Mouse (Mus musculus): Measurements from ENCODE around the gene Lpgat1. TPM values are rescaled to one million over a fixed set of nuclear protein-coding genes. Genes with fewer than 3 reads are reported as not detected.

Gene Lpgat1
- polyA plus RNA-seq, 1 experiment from 2014 or later = 26.4 TPM

- whole genome bisulfite sequencing = 73% methylated on average over 3 of the region's 3 CpGs
- no peak overlapping the region for H3K4me2 ChIP-seq (replicated peaks; ENCODE audit: low read depth, low read length)
- no peak overlapping the region for H3K27ac ChIP-seq (ENCODE audit: low read length)
- H3K4me1 ChIP-seq (ENCODE audit: control insufficient read depth, insufficient read depth, low read length) = peaks cover 8% of the 10 kb centered on the region
- H3K36me3 ChIP-seq (ENCODE audit: control insufficient read depth, insufficient read depth, low read length) = peaks cover 3% of the 10 kb centered on the region; the same call in 1 of the 2 replicates
- H3K27me3 ChIP-seq (ENCODE audit: control insufficient read depth, insufficient read depth, low read length) = no peaks in the 10 kb centered on the region
- no peak for ATAC-seq (ENCODE audit: insufficient number of reproducible peaks, insufficient read depth, low FRiP score, low read depth)
- no peak overlapping the region for H3K4me3 ChIP-seq (ENCODE audit: low read depth, low read length)
- H3K9ac ChIP-seq (replicated peaks; ENCODE audit: low read depth, low read length) = no peak overlapping the region
- H3K9me3 ChIP-seq (ENCODE audit: control insufficient read depth, low read depth, low read length) = no peaks in the 10 kb centered on the region
Measured at GRCm38 (mm10) chr1:191720419-191720818, 2.8 kb downstream of the Lpgat1 start.

GRCm38 (mm10) chr1:191722706-191723105 lies 5.1 kb downstream of the Lpgat1 start:
- Histone ChIP-seq H3K27me3 (ENCODE audit: control insufficient read depth, insufficient read depth, low read length) (no peaks in the 10 kb centered on the region), H3K4me3 (ENCODE audit: low read depth, low read length) (no peak overlapping the region), H3K9ac (replicated peaks; ENCODE audit: low read depth, low read length) (no peak overlapping the region), H3K4me1 (ENCODE audit: control insufficient read depth, insufficient read depth, low read length) (peaks cover 8% of the 10 kb centered on the region), H3K9me3 (ENCODE audit: control insufficient read depth, low read depth, low read length) (no peaks in the 10 kb centered on the region), H3K27ac (ENCODE audit: low read length) (no peak overlapping the region), H3K4me2 (replicated peaks; ENCODE audit: low read depth, low read length) (no peak overlapping the region), H3K36me3 (ENCODE audit: control insufficient read depth, insufficient read depth, low read length) (peaks cover 8% of the 10 kb centered on the region)
- ATAC-seq (ENCODE audit: insufficient number of reproducible peaks, insufficient read depth, low FRiP score, low read depth) = no peak
- 85% methylated on average over 4 of the region's 4 CpGs for WGBS

GRCm38 (mm10) chr1:191723675-191724074 lies 6.0 kb downstream of the Lpgat1 start:
- no peaks in the 10 kb centered on the region for H3K9me3 ChIP-seq (ENCODE audit: control insufficient read depth, low read depth, low read length)
- H3K4me2 ChIP-seq (replicated peaks; ENCODE audit: low read depth, low read length) = no peak overlapping the region
- H3K4me1 ChIP-seq (ENCODE audit: control insufficient read depth, insufficient read depth, low read length) = peaks cover 8% of the 10 kb centered on the region
- peaks cover 13% of the 10 kb centered on the region for H3K36me3 ChIP-seq (ENCODE audit: control insufficient read depth, insufficient read depth, low read length)
- no peak overlapping the region for H3K4me3 ChIP-seq (ENCODE audit: low read depth, low read length)
- WGBS = 77% methylated on average over 6 of the region's 6 CpGs
- H3K27ac ChIP-seq (ENCODE audit: low read length) = no peak overlapping the region
- ATAC-seq (ENCODE audit: insufficient number of reproducible peaks, insufficient read depth, low FRiP score, low read depth) = no peak
- H3K9ac ChIP-seq (replicated peaks; ENCODE audit: low read depth, low read length) = no peak overlapping the region
- H3K27me3 ChIP-seq (ENCODE audit: control insufficient read depth, insufficient read depth, low read length) = no peaks in the 10 kb centered on the region

DNA sequence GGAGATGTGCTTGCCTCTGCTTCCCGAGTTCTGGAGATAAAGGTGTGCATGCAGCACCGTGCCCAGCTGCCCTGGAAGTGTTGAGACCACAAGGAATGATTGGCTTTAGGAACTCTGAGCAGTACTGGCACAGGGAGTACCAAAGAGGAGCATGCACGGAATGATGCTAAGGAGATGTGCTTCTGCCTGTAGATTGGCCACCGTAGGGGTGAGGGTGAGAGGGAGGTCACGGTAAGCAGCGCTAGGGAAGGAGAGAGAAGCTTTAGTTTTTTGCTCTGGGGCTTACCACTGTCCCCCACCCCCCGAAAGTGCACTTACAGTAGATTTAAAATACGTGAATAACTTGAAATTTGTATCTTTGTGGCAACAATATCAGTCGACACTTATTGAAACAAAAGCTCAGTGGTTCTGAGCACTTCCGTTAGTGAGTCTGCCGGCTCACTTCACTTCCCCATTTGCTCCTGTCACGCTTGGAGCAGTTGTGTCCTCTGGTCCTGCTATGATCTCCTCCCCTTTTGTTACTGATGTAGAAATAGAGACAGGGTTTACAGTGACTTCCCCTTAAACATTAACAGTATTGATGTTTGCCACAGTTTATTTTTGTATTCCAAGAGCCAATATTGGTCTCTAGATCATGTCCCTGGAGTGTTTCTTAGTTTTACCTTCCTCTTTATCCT lies 6.9 kb downstream of the Lpgat1 start:
- WGBS = 76% methylated on average over 12 of the region's 12 CpGs
- H3K4me1 ChIP-seq (ENCODE audit: control insufficient read depth, insufficient read depth, low read length) = peaks cover 4% of the 10 kb centered on the region; the same call in 1 of the 2 replicates
- no peaks in the 10 kb centered on the region for H3K9me3 ChIP-seq (ENCODE audit: control insufficient read depth, low read depth, low read length)
- H3K27ac ChIP-seq (ENCODE audit: low read length) = no peak overlapping the region
- ATAC-seq (ENCODE audit: insufficient number of reproducible peaks, insufficient read depth, low FRiP score, low read depth) = no peak
- H3K36me3 ChIP-seq (ENCODE audit: control insufficient read depth, insufficient read depth, low read length) = peaks cover 13% of the 10 kb centered on the region
- no peak overlapping the region for H3K4me2 ChIP-seq (replicated peaks; ENCODE audit: low read depth, low read length)
- H3K4me3 ChIP-seq (ENCODE audit: low read depth, low read length) = no peak overlapping the region
- no peaks in the 10 kb centered on the region for H3K27me3 ChIP-seq (ENCODE audit: control insufficient read depth, insufficient read depth, low read length)
- H3K9ac ChIP-seq (replicated peaks; ENCODE audit: low read depth, low read length) = no peak overlapping the region

- no peaks in the 10 kb centered on the region for H3K4me1 ChIP-seq (ENCODE audit: control insufficient read depth, insufficient read depth, low read length)
- H3K4me2 ChIP-seq (replicated peaks; ENCODE audit: low read depth, low read length) = no peak overlapping the region
- H3K9me3 ChIP-seq (ENCODE audit: control insufficient read depth, low read depth, low read length) = no peaks in the 10 kb centered on the region
- no peak overlapping the region for H3K4me3 ChIP-seq (ENCODE audit: low read depth, low read length)
- H3K27me3 ChIP-seq (ENCODE audit: control insufficient read depth, insufficient read depth, low read length) = no peaks in the 10 kb centered on the region
- H3K9ac ChIP-seq (replicated peaks; ENCODE audit: low read depth, low read length) = no peak overlapping the region
- 93% methylated on average over 4 of the region's 4 CpGs for WGBS
- H3K27ac ChIP-seq (ENCODE audit: low read length) = no peak overlapping the region
- no peak for ATAC-seq (ENCODE audit: insufficient number of reproducible peaks, insufficient read depth, low FRiP score, low read depth)
- H3K36me3 ChIP-seq (ENCODE audit: control insufficient read depth, insufficient read depth, low read length) = peaks cover 14% of the 10 kb centered on the region
Measured at GRCm38 (mm10) chr1:191732623-191733022, 15.0 kb downstream of the Lpgat1 start.

DNA sequence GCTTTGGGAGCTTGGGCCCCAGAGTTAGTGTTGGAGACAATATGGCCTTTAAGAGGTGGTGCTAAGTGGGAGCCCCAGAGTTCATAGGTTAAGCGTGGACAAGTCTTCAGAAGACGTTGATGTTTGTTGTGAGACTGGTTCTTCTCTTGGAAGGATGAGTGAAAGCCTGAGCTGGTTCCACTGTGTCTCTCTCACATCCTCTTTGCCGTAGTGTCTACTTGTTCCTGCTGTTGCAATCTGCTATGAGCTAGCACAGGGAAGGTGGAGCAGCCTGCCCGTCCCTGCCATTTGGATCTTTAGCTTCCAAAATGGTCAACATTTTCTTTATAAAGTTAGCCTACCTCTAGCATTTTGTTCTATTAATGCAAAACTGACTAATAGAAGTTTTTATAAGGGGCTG lies 16.2 kb downstream of the Lpgat1 start:
- WGBS = 85% methylated on average over 4 of the region's 4 CpGs
- no peak for ATAC-seq (ENCODE audit: insufficient number of reproducible peaks, insufficient read depth, low FRiP score, low read depth)

DNA sequence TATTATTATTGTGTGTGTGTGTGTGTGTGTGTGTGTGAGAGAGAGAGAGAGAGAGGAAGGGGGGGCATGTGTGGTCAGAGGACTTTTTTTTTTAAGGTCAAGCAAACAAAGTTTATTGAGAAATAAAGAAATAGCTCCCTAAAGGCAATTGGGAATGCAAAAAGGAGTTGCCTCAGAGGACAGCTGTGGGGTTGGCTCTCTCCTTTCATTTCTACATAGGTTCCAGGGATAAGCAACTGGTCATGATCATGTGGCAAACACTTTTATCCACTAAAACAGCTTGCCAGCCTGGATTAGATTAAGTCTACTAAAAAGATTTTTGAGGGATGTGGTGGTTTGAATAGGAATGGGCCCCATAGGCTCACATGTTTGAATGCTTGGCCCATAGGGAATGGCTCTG lies 18.8 kb downstream of the Lpgat1 start:
- ATAC-seq (ENCODE audit: insufficient number of reproducible peaks, insufficient read depth, low FRiP score, low read depth) = no peak
- no peaks in the 10 kb centered on the region for H3K27me3 ChIP-seq (ENCODE audit: control insufficient read depth, insufficient read depth, low read length)

More for the DNA sequence above, 16.2 kb downstream of the Lpgat1 start:
- Histone ChIP-seq H3K4me3 (ENCODE audit: low read depth, low read length) (no peak overlapping the region), H3K9me3 (ENCODE audit: control insufficient read depth, low read depth, low read length) (no peaks in the 10 kb centered on the region), H3K4me2 (replicated peaks; ENCODE audit: low read depth, low read length) (no peak overlapping the region), H3K4me1 (ENCODE audit: control insufficient read depth, insufficient read depth, low read length) (no peaks in the 10 kb centered on the region), H3K9ac (replicated peaks; ENCODE audit: low read depth, low read length) (no peak overlapping the region), H3K27me3 (ENCODE audit: control insufficient read depth, insufficient read depth, low read length) (no peaks in the 10 kb centered on the region), H3K36me3 (ENCODE audit: control insufficient read depth, insufficient read depth, low read length) (peaks cover 8% of the 10 kb centered on the region), H3K27ac (ENCODE audit: low read length) (no peak overlapping the region)

GRCm38 (mm10) chr1:191737871-191738270 lies 20.2 kb downstream of the Lpgat1 start:
- no peak overlapping the region for H3K27ac ChIP-seq (ENCODE audit: low read length)
- peaks cover 5% of the 10 kb centered on the region; the same call in 1 of the 2 replicates for H3K36me3 ChIP-seq (ENCODE audit: control insufficient read depth, insufficient read depth, low read length)
- H3K4me2 ChIP-seq (replicated peaks; ENCODE audit: low read depth, low read length) = no peak overlapping the region
- 75% methylated on average over 6 of the region's 6 CpGs for WGBS
- no peak overlapping the region for H3K9ac ChIP-seq (replicated peaks; ENCODE audit: low read depth, low read length)
- H3K9me3 ChIP-seq (ENCODE audit: control insufficient read depth, low read depth, low read length) = no peaks in the 10 kb centered on the region
- ATAC-seq (ENCODE audit: insufficient number of reproducible peaks, insufficient read depth, low FRiP score, low read depth) = no peak
- H3K27me3 ChIP-seq (ENCODE audit: control insufficient read depth, insufficient read depth, low read length) = no peaks in the 10 kb centered on the region
- H3K4me3 ChIP-seq (ENCODE audit: low read depth, low read length) = no peak overlapping the region
- no peaks in the 10 kb centered on the region for H3K4me1 ChIP-seq (ENCODE audit: control insufficient read depth, insufficient read depth, low read length)

More for the DNA sequence above, 18.8 kb downstream of the Lpgat1 start:
- Histone ChIP-seq H3K9me3 (ENCODE audit: control insufficient read depth, low read depth, low read length) (no peaks in the 10 kb centered on the region), H3K27ac (ENCODE audit: low read length) (no peak overlapping the region), H3K9ac (replicated peaks; ENCODE audit: low read depth, low read length) (no peak overlapping the region), H3K36me3 (ENCODE audit: control insufficient read depth, insufficient read depth, low read length) (peaks cover 6% of the 10 kb centered on the region), H3K4me1 (ENCODE audit: control insufficient read depth, insufficient read depth, low read length) (no peaks in the 10 kb centered on the region), H3K4me3 (ENCODE audit: low read depth, low read length) (no peak overlapping the region), H3K4me2 (replicated peaks; ENCODE audit: low read depth, low read length) (no peak overlapping the region)

- H3K9ac ChIP-seq (replicated peaks; ENCODE audit: low read depth, low read length) = no peak overlapping the region
- H3K4me2 ChIP-seq (replicated peaks; ENCODE audit: low read depth, low read length) = no peak overlapping the region
- H3K27ac ChIP-seq (ENCODE audit: low read length) = no peak overlapping the region
- H3K27me3 ChIP-seq (ENCODE audit: control insufficient read depth, insufficient read depth, low read length) = no peaks in the 10 kb centered on the region
- WGBS = 86% methylated on average over 2 of the region's 2 CpGs
- no peaks in the 10 kb centered on the region for H3K4me1 ChIP-seq (ENCODE audit: control insufficient read depth, insufficient read depth, low read length)
- ATAC-seq (ENCODE audit: insufficient number of reproducible peaks, insufficient read depth, low FRiP score, low read depth) = no peak
- no peaks in the 10 kb centered on the region for H3K9me3 ChIP-seq (ENCODE audit: control insufficient read depth, low read depth, low read length)
- no peak overlapping the region for H3K4me3 ChIP-seq (ENCODE audit: low read depth, low read length)
- no peaks in the 10 kb centered on the region; the same call in 1 of the 2 replicates for H3K36me3 ChIP-seq (ENCODE audit: control insufficient read depth, insufficient read depth, low read length)
Measured at GRCm38 (mm10) chr1:191738726-191739125, 21.1 kb downstream of the Lpgat1 start.
